Mouse (Mus musculus): ENCODE measurements around the gene Fbn1.

GRCm38 (mm10) chr2:125325125-125325855, 182.5 kb downstream of the Fbn1 start:
- no peak for TF ChIP-seq CTCF (IDR thresholded peaks at IDR 0.05; ENCODE audit: low read depth, low read length)
- TF ChIP-seq POLR2A (IDR thresholded peaks at IDR 0.05; ENCODE audit: borderline replicate concordance, low read depth, low read length) = no peak

Data from bone marrow macrophage, adult 2 months (primary cell).